Mouse (Mus musculus) embryonic fibroblast, embryonic 13.5 days (primary cell): ENCODE data around the gene Lin52.

Experiments used
- CTCF ChIP-seq: IDR thresholded peaks from 2 replicates; pipeline ENCODE4 v1.5.1; 2011; ENCODE audit warnings: mild to moderate bottlenecking, control low read depth, low read length, moderate library complexity, borderline replicate concordance; ENCODE audit not compliant: insufficient read depth
- POLR2A ChIP-seq: IDR thresholded peaks from 2 replicates; pipeline ENCODE4 v1.6.1; 2011; ENCODE audit warnings: low read depth, mild to moderate bottlenecking, control low read depth, low read length, moderate library complexity

GRCm38 (mm10) chr12:84532830-84533199 is 81.6 kb downstream of the Lin52 start:
- TF ChIP-seq CTCF (no peak), POLR2A (no peak)
